Mouse (Mus musculus): Measurements from ENCODE around the gene Prnd. TPM values are rescaled to one million over a fixed set of nuclear protein-coding genes. Genes with fewer than 3 reads are reported as not detected.

Gene Prnd
- polyA plus RNA-seq, 1 experiment from 2014 or later: 20.8 TPM

DNA sequence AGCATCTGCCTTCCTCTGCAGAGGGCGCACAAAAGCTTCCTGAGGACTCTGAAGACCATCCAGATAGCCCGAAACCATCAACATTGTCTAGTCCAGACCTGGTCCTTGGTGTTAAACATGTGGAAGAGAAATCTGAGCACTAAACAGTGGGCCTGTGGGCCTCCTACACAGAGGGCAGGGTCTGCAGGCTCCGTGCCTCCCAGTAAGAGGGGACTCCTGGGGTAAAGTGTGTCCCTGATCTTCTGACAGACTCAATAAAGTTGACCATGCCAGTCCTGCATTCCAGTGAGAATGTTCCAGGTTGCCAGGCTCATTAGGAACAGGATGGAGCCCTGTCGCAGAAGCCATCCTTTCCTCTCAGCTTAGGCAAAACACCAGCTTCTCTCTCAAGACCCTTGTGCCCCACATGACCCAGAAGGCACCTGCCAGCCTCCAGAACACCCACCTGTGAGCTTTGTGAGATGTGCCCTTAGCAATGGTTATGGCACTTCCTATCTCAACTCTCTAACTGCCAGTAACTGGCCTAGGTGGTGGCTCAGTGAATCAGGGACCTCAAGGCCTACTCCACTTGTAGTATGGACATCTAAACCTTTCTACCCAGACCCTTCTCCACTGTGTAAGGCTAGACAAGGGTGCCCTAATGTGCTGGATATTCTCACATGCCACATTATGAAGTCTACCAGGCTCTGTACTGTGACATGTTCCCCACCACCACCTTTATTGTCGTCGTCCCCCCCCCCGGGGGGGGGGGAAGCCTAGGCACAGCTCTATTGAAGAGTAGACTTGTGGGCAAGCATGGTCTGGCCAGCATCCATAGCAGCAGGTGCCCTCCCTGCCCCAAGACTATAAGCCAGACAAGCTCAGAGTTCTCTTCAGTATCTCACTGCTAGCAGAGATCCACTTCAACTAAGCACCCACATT lies 5.9 kb downstream of the Prnd start:
- Histone ChIP-seq H3K4me2 (no peak overlapping the region), H3K9me3 (replicated peaks) (no peaks in the 10 kb centered on the region), H3K4me1 (peaks cover 26% of the 10 kb centered on the region), H3K27me3 (peaks cover 40% of the 10 kb centered on the region), H3K36me3 (no peaks in the 10 kb centered on the region), H3K4me3 (replicated peaks) (no peak overlapping the region), H3K9ac (no peak overlapping the region), H3K27ac (no peak overlapping the region)
- no peak for ATAC-seq (replicated peaks; ENCODE audit: low FRiP score)
- 80% methylated on average over 7 of the region's 7 CpGs for WGBS

DNA sequence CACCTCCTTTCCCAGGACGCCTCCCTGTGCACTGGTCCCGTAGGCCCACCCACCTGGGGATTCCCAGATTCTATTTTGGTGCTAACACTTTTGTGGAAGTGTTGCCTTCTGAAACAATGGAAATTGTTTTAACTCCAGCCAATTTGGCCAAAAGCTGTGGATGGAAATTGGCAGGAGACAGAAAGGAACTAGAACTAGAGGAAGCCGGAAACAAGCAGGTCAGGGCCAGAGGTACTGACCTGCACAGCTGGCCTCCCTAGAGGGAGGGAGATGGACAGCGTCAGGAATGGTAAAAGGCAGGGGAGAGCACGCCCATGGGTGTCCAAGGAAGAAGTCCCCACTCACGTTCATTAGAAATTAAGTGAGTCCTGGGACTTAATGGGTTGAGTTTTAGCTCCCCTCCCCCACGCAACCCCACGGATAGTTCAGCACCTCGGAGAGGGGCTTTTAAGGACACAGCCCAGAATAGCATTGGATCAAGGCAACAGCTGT lies 7.1 kb downstream of the Prnd start:
- no peak overlapping the region for H3K9ac ChIP-seq
- H3K36me3 ChIP-seq: no peaks in the 10 kb centered on the region
- no peak overlapping the region for H3K4me3 ChIP-seq (replicated peaks)
- H3K27ac ChIP-seq: no peak overlapping the region
- WGBS: 48% methylated on average over 9 of the region's 9 CpGs
- H3K4me1 ChIP-seq: peaks cover 18% of the 10 kb centered on the region
- peaks cover 28% of the 10 kb centered on the region for H3K27me3 ChIP-seq
- ATAC-seq (replicated peaks; ENCODE audit: low FRiP score): peak; percentile 44
- H3K9me3 ChIP-seq (replicated peaks): no peaks in the 10 kb centered on the region
- H3K4me2 ChIP-seq: no peak overlapping the region

DNA sequence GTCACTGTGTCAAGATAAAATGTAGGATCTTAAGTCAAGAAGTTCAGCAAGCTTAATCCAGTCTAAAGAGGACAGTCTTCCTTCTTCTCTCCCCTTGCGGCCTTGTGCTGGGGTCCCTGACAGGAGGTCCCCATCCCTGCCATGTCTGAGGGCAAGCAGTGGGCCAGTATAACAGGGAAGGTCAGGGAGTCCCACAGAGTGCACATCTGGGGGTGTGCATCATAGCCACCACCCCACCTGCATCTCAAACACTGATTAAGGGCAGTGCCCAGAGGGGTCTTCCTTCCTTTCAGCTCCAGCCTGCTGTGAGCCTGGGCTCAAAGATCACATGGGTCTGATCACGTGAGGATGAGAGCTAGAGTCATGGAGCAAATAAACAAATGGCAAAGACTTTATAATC lies 11.0 kb downstream of the Prnd start:
- Histone ChIP-seq H3K4me1 (no peaks in the 10 kb centered on the region), H3K27ac (no peak overlapping the region), H3K9me3 (replicated peaks) (no peaks in the 10 kb centered on the region), H3K27me3 (no peaks in the 10 kb centered on the region), H3K9ac (no peak overlapping the region), H3K4me3 (replicated peaks) (no peak overlapping the region), H3K36me3 (no peaks in the 10 kb centered on the region), H3K4me2 (no peak overlapping the region)
- 74% methylated on average over 2 of the region's 2 CpGs for WGBS
- no peak for ATAC-seq (replicated peaks; ENCODE audit: low FRiP score)

DNA sequence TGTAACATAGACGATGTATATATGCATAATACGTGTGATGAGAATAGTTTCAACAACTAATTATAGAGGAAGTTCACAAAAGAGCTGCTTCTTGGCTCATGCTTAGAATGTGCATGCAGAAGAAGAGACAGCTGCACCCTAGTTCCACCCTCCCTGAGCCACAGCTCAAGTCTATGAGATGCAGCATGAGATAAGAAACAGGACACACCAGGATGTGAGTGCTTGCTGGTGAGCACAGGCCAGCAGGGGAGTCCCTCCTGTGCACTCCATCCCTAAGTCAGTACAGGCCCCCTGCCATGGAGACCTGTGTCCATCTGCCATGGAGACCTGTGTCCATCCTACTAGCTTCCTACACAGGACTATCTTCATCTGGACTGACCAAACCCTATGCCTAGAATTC lies 19.9 kb downstream of the Prnd start:
- Histone ChIP-seq H3K4me1 (no peaks in the 10 kb centered on the region), H3K27ac (no peak overlapping the region), H3K27me3 (no peaks in the 10 kb centered on the region), H3K9me3 (replicated peaks) (no peaks in the 10 kb centered on the region), H3K4me3 (replicated peaks) (no peak overlapping the region), H3K9ac (no peak overlapping the region), H3K36me3 (no peaks in the 10 kb centered on the region), H3K4me2 (no peak overlapping the region)
- 92% methylated on average over 2 of the region's 2 CpGs for WGBS
- ATAC-seq (replicated peaks; ENCODE audit: low FRiP score): no peak

DNA sequence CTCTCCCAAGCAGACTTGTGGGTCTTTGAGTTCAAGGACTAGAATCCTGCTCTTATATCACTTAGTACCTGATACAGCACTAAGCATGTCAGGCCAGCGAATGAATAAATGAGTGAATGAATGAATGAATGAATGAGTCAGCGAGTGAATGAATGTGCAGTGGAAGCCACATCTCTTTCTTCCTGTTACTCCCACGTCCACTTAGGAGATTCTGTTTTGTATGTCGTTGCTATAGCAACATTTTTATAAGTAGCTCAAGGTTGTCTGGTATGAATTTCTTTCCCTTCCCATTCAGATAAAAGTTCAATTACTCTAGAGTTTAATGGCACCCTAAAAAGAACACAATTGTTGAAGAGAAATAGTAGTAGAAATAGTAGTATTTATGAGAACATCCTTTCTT lies 20.4 kb downstream of the Prnd start:
- no peaks in the 10 kb centered on the region for H3K27me3 ChIP-seq
- H3K9me3 ChIP-seq (replicated peaks): no peaks in the 10 kb centered on the region
- ATAC-seq (replicated peaks; ENCODE audit: low FRiP score): no peak
- no peak overlapping the region for H3K4me2 ChIP-seq
- H3K4me1 ChIP-seq: no peaks in the 10 kb centered on the region
- H3K4me3 ChIP-seq (replicated peaks): no peak overlapping the region
- WGBS: 73% methylated on average over 4 of the region's 4 CpGs
- no peak overlapping the region for H3K27ac ChIP-seq
- no peaks in the 10 kb centered on the region for H3K36me3 ChIP-seq
- H3K9ac ChIP-seq: no peak overlapping the region

DNA sequence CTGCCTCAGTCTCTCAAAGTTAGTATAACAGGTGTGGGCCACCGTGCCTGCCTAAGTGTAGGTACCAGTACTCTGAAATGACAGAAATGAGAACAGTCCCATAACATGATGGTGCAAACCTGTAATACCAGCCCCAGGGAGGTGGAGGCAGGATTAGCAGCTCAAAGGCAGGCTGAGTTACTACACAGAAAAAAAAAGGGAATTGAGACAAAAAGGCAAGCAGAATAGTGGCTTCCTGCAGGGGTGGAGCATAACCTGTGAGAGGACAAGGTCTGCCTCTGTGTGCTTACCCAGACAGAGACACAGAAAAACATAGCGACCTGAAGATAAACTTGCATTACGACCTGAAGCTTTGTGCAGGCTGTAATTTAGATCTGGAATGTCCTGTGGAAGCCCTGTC lies 26.0 kb downstream of the Prnd start:
- Histone ChIP-seq H3K36me3 (no peaks in the 10 kb centered on the region), H3K9ac (no peak overlapping the region), H3K9me3 (replicated peaks) (0 out of 2 replicates have a peak, but pooled peaks cover 7% of the 10 kb centered on the region), H3K27me3 (0 out of 2 replicates have a peak, but pooled peaks cover 4% of the 10 kb centered on the region), H3K4me1 (peaks cover 2% of the 10 kb centered on the region; the same call in 1 of the 2 replicates), H3K4me2 (no peak overlapping the region), H3K27ac (no peak overlapping the region), H3K4me3 (replicated peaks) (no peak overlapping the region)
- 67% methylated on average over 3 of the region's 3 CpGs for WGBS
- no peak for ATAC-seq (replicated peaks; ENCODE audit: low FRiP score)

DNA sequence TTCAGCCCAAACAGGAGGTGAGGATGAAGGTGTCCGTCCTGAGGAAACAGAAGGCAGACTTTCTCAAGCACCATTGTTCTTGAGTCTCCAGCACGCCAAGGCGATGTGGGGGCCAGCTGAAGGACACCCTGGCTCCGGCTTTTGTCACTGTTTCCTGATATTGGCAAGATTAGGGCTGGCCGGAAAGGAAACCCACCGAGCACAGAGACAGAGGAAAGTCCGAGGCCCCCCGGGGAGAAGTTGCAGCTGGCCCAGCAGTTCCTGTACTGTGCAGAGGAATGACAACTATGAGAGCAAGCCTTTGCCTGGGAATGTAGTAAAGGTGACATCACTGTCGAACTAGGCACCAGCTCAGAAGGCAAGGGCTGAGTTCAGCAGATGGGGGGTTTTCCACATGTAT lies 30.2 kb downstream of the Prnd start:
- no peak; the same call in 1 of the 2 replicates for ATAC-seq (replicated peaks; ENCODE audit: low FRiP score)
- Histone ChIP-seq H3K9me3 (replicated peaks) (0 out of 2 replicates have a peak, but pooled peaks cover 7% of the 10 kb centered on the region), H3K4me3 (replicated peaks) (no peak overlapping the region), H3K27ac (no peak overlapping the region), H3K4me2 (no peak overlapping the region), H3K36me3 (no peaks in the 10 kb centered on the region), H3K4me1 (peaks cover 2% of the 10 kb centered on the region; the same call in 1 of the 2 replicates), H3K27me3 (0 out of 2 replicates have a peak, but pooled peaks cover 4% of the 10 kb centered on the region), H3K9ac (no peak overlapping the region)
- 53% methylated on average over 9 of the region's 9 CpGs for WGBS

DNA sequence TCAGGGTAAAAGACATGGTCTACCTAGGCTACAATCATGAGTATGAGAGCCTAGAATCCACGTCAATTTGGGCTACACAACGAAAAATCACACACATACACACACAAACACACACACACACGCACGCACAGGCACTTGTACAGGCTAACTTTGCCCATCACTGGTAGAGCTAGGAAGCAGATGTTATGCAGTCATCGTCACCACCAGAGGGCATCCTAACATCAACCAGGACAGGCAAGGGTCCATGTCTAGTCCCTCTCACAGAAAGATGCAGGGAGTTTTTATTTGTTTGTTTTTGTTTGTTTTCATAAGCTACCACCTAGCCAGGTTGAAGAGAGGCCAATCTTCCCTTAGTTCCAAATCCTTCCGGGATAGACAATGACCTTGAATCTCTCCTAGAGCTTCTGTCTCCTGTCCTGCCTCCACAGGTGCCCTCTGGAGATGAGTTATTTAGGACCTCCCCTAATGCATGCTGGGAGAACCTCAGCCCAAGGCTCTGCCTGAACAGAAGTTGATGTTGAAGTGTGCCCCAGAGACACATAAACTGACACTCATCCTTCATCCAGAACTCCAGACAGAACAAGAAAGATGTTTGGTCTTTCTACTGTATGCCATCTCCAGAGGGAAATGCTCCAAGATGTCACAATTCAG lies 32.0 kb downstream of the Prnd start:
- Histone ChIP-seq H3K4me1 (peaks cover 2% of the 10 kb centered on the region; the same call in 1 of the 2 replicates), H3K4me2 (no peak overlapping the region), H3K9me3 (replicated peaks) (0 out of 2 replicates have a peak, but pooled peaks cover 6% of the 10 kb centered on the region), H3K27ac (no peak overlapping the region), H3K27me3 (0 out of 2 replicates have a peak, but pooled peaks cover 4% of the 10 kb centered on the region), H3K36me3 (no peaks in the 10 kb centered on the region), H3K9ac (no peak overlapping the region), H3K4me3 (replicated peaks) (no peak overlapping the region)
- WGBS: 27% methylated on average over 6 of the region's 6 CpGs
- ATAC-seq (replicated peaks; ENCODE audit: low FRiP score): peak; percentile 81

DNA sequence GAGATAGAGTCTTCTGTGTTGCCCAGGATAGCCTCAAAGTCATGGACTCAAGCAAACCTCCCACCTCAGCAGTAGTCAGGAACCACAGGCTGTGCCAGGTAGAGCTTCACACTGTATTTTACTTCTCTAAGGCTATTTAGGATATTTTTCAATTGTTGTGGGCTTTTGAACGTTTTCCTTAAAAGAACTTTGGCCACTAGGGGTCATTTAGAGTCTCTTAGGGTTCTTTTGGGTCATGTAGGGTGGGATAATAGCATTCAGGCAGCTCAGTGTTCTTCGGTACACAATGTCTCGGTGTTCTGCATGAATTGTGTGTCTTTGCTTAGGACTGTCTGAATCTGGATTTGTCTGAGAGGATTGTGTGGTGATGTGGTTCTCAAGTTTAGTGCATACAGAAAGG lies 37.3 kb downstream of the Prnd start:
- 47% methylated on average over 3 of the region's 3 CpGs for WGBS

DNA sequence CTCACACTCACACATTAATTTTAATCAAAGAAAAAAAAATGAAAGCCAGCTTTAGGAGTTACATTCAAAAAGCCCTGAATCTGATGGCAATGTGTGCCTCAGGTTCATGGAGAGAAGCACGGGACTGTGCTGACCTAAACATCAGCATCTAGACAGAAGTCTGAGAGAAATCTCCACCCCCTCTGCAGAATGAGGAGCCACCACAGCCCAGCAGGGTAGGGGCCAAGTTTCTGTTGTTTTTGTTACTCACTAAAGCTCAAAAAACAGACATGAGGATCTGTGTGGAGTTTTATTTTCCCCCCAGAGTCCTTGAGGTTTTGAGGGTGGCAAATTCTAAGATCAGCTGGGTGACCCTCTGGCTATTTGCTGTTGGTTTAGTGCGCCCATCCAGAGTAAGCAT lies 37.9 kb downstream of the Prnd start:
- WGBS: 66% methylated on average over 2 of the region's 2 CpGs
- Histone ChIP-seq H3K9ac (no peak overlapping the region), H3K4me2 (no peak overlapping the region)

More for the DNA sequence above, 37.3 kb downstream of the Prnd start:
- no peak overlapping the region for H3K9ac ChIP-seq
- H3K27ac ChIP-seq: no peak overlapping the region
- H3K4me1 ChIP-seq: peaks cover 5% of the 10 kb centered on the region
- H3K27me3 ChIP-seq: no peaks in the 10 kb centered on the region
- no peaks in the 10 kb centered on the region for H3K36me3 ChIP-seq
- H3K4me3 ChIP-seq (replicated peaks): no peak overlapping the region
- H3K9me3 ChIP-seq (replicated peaks): no peaks in the 10 kb centered on the region
- no peak for ATAC-seq (replicated peaks; ENCODE audit: low FRiP score)
- no peak overlapping the region for H3K4me2 ChIP-seq

DNA sequence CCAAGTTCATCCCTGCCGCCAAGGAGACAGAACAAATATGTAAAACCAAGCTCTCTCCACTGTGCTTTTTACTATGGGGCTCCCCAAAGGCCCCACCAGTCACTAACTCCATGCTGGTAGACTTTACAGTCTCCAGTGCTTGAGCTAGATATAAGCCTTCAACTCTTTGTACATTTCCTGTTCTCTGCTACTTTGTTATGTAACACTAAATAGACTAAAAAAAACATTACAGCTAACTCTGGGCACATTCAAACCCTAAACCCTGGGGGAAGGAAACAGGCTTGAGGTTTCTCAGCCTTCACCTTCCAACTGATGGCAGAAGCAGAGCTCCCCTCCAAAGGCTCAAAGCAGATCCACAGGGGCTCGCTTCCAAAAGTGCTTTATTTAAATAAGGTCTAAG lies 41.8 kb downstream of the Prnd start:
- Histone ChIP-seq H3K4me1 (peaks cover 40% of the 10 kb centered on the region), H3K36me3 (no peaks in the 10 kb centered on the region), H3K27ac (no peak overlapping the region), H3K9ac (no peak overlapping the region), H3K9me3 (replicated peaks) (no peaks in the 10 kb centered on the region), H3K27me3 (0 out of 2 replicates have a peak, but pooled peaks cover 9% of the 10 kb centered on the region), H3K4me2 (no peak overlapping the region), H3K4me3 (replicated peaks) (no peak overlapping the region)
- WGBS: 86% methylated on average over 2 of the region's 2 CpGs
- no peak for ATAC-seq (replicated peaks; ENCODE audit: low FRiP score)

More for the DNA sequence above, 37.9 kb downstream of the Prnd start:
- no peak for ATAC-seq (replicated peaks; ENCODE audit: low FRiP score)
- no peak overlapping the region for H3K27ac ChIP-seq
- H3K9me3 ChIP-seq (replicated peaks): no peaks in the 10 kb centered on the region
- no peaks in the 10 kb centered on the region for H3K36me3 ChIP-seq
- H3K4me3 ChIP-seq (replicated peaks): no peak overlapping the region
- H3K4me1 ChIP-seq: peaks cover 11% of the 10 kb centered on the region
- no peaks in the 10 kb centered on the region for H3K27me3 ChIP-seq

DNA sequence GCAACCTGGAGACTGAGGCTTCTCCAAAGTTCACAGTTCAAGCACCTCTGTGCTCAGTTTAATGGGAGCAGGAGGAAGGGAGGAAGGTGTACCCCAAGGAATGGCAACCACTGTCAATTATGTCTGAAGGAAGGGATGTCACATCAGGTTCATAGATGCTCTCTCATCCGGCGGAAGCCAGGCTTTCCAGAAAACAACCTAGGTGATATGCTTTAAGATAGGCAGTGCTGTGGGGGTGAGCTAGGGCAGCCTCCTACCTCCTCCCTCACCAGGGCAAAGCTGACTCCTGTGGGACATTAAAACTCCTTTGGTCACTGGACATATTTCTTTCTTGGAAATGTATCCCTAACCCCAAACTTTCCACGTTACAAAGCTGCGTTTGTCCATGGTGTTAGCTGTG lies 42.5 kb downstream of the Prnd start:
- Histone ChIP-seq H3K9ac (no peak overlapping the region), H3K4me2 (peak overlapping the region; percentile 30), H3K36me3 (no peaks in the 10 kb centered on the region), H3K4me1 (peaks cover 40% of the 10 kb centered on the region), H3K27me3 (0 out of 2 replicates have a peak, but pooled peaks cover 9% of the 10 kb centered on the region), H3K4me3 (replicated peaks) (no peak overlapping the region), H3K27ac (peak overlapping the region; percentile 43; the same call in 1 of the 2 replicates), H3K9me3 (replicated peaks) (no peaks in the 10 kb centered on the region)
- 45% methylated on average over 4 of the region's 4 CpGs for WGBS
- no peak for ATAC-seq (replicated peaks; ENCODE audit: low FRiP score)

Data from kidney, embryonic 15.5 days (tissue).